Mouse (Mus musculus) G1E (cell line): ENCODE data around the gene Arhgap45.

ENCODE experiments used
- CTCF ChIP-seq: IDR thresholded peaks from 2 replicates; pipeline ENCODE4 v1.5.1; 2012; ENCODE audit warnings: low read depth, low read length, inconsistent platforms, mixed read lengths
- GATA1 ChIP-seq: IDR thresholded peaks from 2 replicates; pipeline ENCODE4 v1.6.1; 2012; ENCODE audit warnings: borderline replicate concordance, low read length, inconsistent platforms, mixed read lengths
- TAL1 ChIP-seq: conservative IDR thresholded peaks from 2 replicates; pipeline ENCODE4 v1.6.1; 2012; ENCODE audit warnings: low read depth, low read length, inconsistent platforms, mixed read lengths

DNA sequence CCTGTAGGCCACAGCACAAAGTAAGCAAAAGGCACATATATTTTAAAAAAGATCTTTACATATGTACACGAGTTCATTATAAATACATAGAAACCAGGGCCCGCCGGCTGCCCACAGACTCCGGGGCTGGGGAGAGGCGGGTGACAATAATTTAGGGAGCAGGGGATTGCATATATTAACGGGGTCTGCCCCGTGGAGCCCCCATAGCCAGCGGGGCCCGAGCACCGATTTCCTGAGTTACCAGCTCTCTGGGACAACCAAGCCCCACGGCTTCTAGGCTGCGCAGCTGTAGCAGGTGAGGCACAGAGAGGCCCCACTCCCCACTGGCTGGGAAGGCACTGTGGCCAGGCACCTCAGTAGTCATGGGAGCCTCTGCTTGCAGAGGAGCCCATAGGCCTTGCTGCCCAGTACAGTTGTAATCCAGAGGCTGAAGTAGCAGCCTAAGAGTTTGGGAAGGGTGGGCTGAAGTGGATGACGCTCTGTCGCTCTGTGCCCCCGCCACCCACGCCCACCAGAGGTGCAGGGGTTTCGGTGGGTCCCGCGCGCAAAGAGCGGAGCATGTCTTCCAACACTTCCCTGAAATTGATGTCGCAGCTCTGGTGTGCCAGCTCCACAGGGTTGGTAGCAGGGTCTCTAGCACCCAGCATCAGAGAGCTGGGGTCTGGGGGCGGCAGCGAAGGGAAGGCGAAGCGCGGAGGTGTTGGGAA, 40.7 kb downstream of the Arhgap45 start:
- TF ChIP-seq CTCF (no peak), TAL1 (no peak), GATA1 (no peak)
